Mouse (Mus musculus) spleen, adult 2 months (tissue): ENCODE measurements around the gene Fam20a.

ENCODE experiments used
- CTCF ChIP-seq: fragments of 200-500 bp; IDR thresholded peaks from 2 replicates; pipeline ENCODE4 v1.5.1; 2011; ENCODE audit warnings: mild to moderate bottlenecking, inconsistent platforms; ENCODE audit not compliant: insufficient read depth, insufficient read length, insufficient replicate concordance; ENCODE audit errors: extremely low read depth
- POLR2A ChIP-seq: fragments of 200-500 bp; IDR thresholded peaks from 2 replicates; pipeline ENCODE4 v1.6.1; 2011; ENCODE audit warnings: low read depth, low read length, inconsistent platforms

DNA sequence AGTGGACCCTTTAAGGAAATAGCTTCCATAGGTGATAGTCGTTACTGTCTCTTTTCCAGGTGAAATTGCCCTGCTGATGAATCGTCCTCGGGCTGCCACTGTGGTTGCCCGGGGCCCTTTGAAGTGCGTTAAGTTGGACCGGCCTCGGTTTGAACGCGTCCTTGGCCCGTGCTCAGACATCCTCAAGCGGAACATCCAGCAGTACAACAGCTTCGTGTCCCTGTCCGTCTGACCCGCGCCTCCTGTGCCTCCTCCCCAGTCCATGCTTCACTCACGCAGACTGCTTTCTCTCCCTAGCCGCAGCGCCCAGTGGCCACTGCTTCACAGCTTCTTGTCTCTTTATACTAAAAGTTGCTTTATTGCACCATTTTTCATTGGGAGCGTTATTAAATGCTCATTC is 54.7 kb downstream of the Fam20a start:
- TF ChIP-seq CTCF = no peak
- no peak for TF ChIP-seq POLR2A
